Mouse (Mus musculus): ENCODE results near the gene Psma3. TPM values are rescaled to one million over a fixed set of nuclear protein-coding genes. Genes with fewer than 3 reads are reported as not detected.
"Not testable (repeated sequence)": the region's sequence is repeated elsewhere in the genome, so short reads cannot be mapped to it uniquely, and the experiment has no call there.

The Psma3 gene
- polyA plus RNA-seq, 1 experiment from 2014 or later, result 634 TPM

- ATAC-seq (ENCODE audit: low FRiP score, low read depth), result no peak
- H3K36me3 ChIP-seq, result peaks cover 72% of the 10 kb centered on the region
- WGBS, result 89% methylated on average over 7 of the region's 7 CpGs
Measured at GRCm38 (mm10) chr12:71006901-71007300, 32.5 kb downstream of the Psma3 start.

GRCm38 (mm10) chr12:71009769-71010168 is 35.3 kb downstream of the Psma3 start:
- WGBS, result 53% methylated on average over 4 of the region's 4 CpGs
- ATAC-seq (ENCODE audit: low FRiP score, low read depth), result no peak

More at GRCm38 (mm10) chr12:71006901-71007300, 32.5 kb downstream of the Psma3 start:
- H3K4me3 ChIP-seq, result no peak overlapping the region
- H3K4me1 ChIP-seq, result peaks cover 2% of the 10 kb centered on the region
- no peaks in the 10 kb centered on the region for H3K9me3 ChIP-seq
- no peak overlapping the region for H3K9ac ChIP-seq
- H3K27ac ChIP-seq, result no peak overlapping the region
- H3K4me2 ChIP-seq (replicated peaks), result no peak overlapping the region
- H3K27me3 ChIP-seq, result no peaks in the 10 kb centered on the region

GRCm38 (mm10) chr12:71014845-71015362 is 40.5 kb downstream of the Psma3 start:
- Histone ChIP-seq H3K36me3 (peaks cover 26% of the 10 kb centered on the region), H3K4me3 (peak overlapping the region; percentile 76), H3K9me3 (no peaks in the 10 kb centered on the region), H3K9ac (peak overlapping the region; percentile 79), H3K4me1 (peaks cover 33% of the 10 kb centered on the region), H3K4me2 (replicated peaks) (peak overlapping the region; percentile 86), H3K27ac (peak overlapping the region; percentile 94), H3K27me3 (no peaks in the 10 kb centered on the region)
- peak; percentile 66; the same call in 1 of the 2 replicates for ATAC-seq (ENCODE audit: low FRiP score, low read depth)
- under 1% methylated on average over 30 of the region's 32 CpGs for WGBS

More at GRCm38 (mm10) chr12:71009769-71010168, 35.3 kb downstream of the Psma3 start:
- Histone ChIP-seq H3K4me2 (replicated peaks) (no peak overlapping the region), H3K4me3 (no peak overlapping the region), H3K36me3 (peaks cover 67% of the 10 kb centered on the region), H3K27ac (no peak overlapping the region), H3K4me1 (peaks cover 21% of the 10 kb centered on the region), H3K9ac (no peak overlapping the region), H3K27me3 (no peaks in the 10 kb centered on the region), H3K9me3 (no peaks in the 10 kb centered on the region)

- Histone ChIP-seq H3K27ac (peak within 1 kb of the TSS; percentile 98), H3K4me1 (peaks cover 33% of the 10 kb centered on the region), H3K9me3 (no peaks in the 10 kb centered on the region), H3K4me3 (peak within 1 kb of the TSS; percentile 97), H3K9ac (peak within 1 kb of the TSS; percentile 93), H3K4me2 (replicated peaks) (peak within 1 kb of the TSS; percentile 86), H3K27me3 (no peaks in the 10 kb centered on the region), H3K36me3 (peaks cover 29% of the 10 kb centered on the region)
- under 1% methylated on average over 61 of the region's 61 CpGs for WGBS
- ATAC-seq (ENCODE audit: low FRiP score, low read depth), result peak; percentile 99
Measured at GRCm38 (mm10) chr12:71015363-71016210, 41.2 kb downstream of the Psma3 start, which contains the start of gene Arid4a. Arid4a (plus strand) TSS chr12:71015990.

- Histone ChIP-seq H3K27ac (peak overlapping the region; percentile 98), H3K27me3 (no peaks in the 10 kb centered on the region), H3K4me2 (replicated peaks) (peak overlapping the region; percentile 74), H3K4me3 (peak overlapping the region; percentile 97), H3K9me3 (no peaks in the 10 kb centered on the region), H3K36me3 (peaks cover 34% of the 10 kb centered on the region), H3K9ac (peak overlapping the region; percentile 93), H3K4me1 (peaks cover 33% of the 10 kb centered on the region)
- ATAC-seq (ENCODE audit: low FRiP score, low read depth), result no peak; the same call in 1 of the 2 replicates
- WGBS, result under 1% methylated on average over 33 of the region's 33 CpGs
Measured at GRCm38 (mm10) chr12:71016211-71016502, 41.7 kb downstream of the Psma3 start.

GRCm38 (mm10) chr12:71016503-71017241 is 42.3 kb downstream of the Psma3 start:
- H3K27ac ChIP-seq, result peak overlapping the region; percentile 98
- H3K36me3 ChIP-seq, result peaks cover 38% of the 10 kb centered on the region
- no peak for ATAC-seq (ENCODE audit: low FRiP score, low read depth)
- peaks cover 33% of the 10 kb centered on the region for H3K4me1 ChIP-seq
- no peaks in the 10 kb centered on the region for H3K27me3 ChIP-seq
- H3K9me3 ChIP-seq, result no peaks in the 10 kb centered on the region
- WGBS, result under 1% methylated on average over 49 of the region's 82 CpGs
- peak overlapping the region; percentile 93 for H3K9ac ChIP-seq
- peak overlapping the region; percentile 74 for H3K4me2 ChIP-seq (replicated peaks)
- peak overlapping the region; percentile 97 for H3K4me3 ChIP-seq

- H3K27me3 ChIP-seq, result no peaks in the 10 kb centered on the region
- WGBS, result 18% methylated on average over 5 of the region's 5 CpGs
- peaks cover 36% of the 10 kb centered on the region for H3K36me3 ChIP-seq
- H3K4me3 ChIP-seq, result peak overlapping the region; percentile 97
- H3K4me2 ChIP-seq (replicated peaks), result peak overlapping the region; percentile 74
- H3K9me3 ChIP-seq, result no peaks in the 10 kb centered on the region
- H3K9ac ChIP-seq, result peak overlapping the region; percentile 93
- no peak for ATAC-seq (ENCODE audit: low FRiP score, low read depth)
- peaks cover 27% of the 10 kb centered on the region for H3K4me1 ChIP-seq
- H3K27ac ChIP-seq, result peak overlapping the region; percentile 98
Measured at GRCm38 (mm10) chr12:71017242-71017571, 42.8 kb downstream of the Psma3 start.

GRCm38 (mm10) chr12:71017827-71018226 is 43.4 kb downstream of the Psma3 start:
- H3K9me3 ChIP-seq, result no peaks in the 10 kb centered on the region
- 83% methylated on average over 10 of the region's 10 CpGs for WGBS
- no peak overlapping the region for H3K27ac ChIP-seq
- no peak for ATAC-seq (ENCODE audit: low FRiP score, low read depth)
- peak overlapping the region; percentile 74; the same call in 1 of the 2 replicates for H3K4me2 ChIP-seq (replicated peaks)
- H3K27me3 ChIP-seq, result no peaks in the 10 kb centered on the region
- H3K4me3 ChIP-seq, result peak overlapping the region; percentile 97
- peaks cover 36% of the 10 kb centered on the region for H3K36me3 ChIP-seq
- H3K4me1 ChIP-seq, result peaks cover 24% of the 10 kb centered on the region
- H3K9ac ChIP-seq, result peak overlapping the region; percentile 93; the same call in 1 of the 2 replicates

- no peak overlapping the region for H3K9ac ChIP-seq
- ATAC-seq (ENCODE audit: low FRiP score, low read depth), result no peak
- H3K4me3 ChIP-seq, result no peak overlapping the region
- no peaks in the 10 kb centered on the region for H3K27me3 ChIP-seq
- H3K36me3 ChIP-seq, result peaks cover 45% of the 10 kb centered on the region
- H3K4me1 ChIP-seq, result peaks cover 13% of the 10 kb centered on the region
- H3K9me3 ChIP-seq, result no peaks in the 10 kb centered on the region
- H3K27ac ChIP-seq, result no peak overlapping the region
- H3K4me2 ChIP-seq (replicated peaks), result no peak overlapping the region
- 89% methylated on average over 8 of the region's 8 CpGs for WGBS
Measured at GRCm38 (mm10) chr12:71019211-71019610, 44.8 kb downstream of the Psma3 start.

- no peak for ATAC-seq (ENCODE audit: low FRiP score, low read depth)
- no peaks in the 10 kb centered on the region for H3K27me3 ChIP-seq
- no peak overlapping the region for H3K4me3 ChIP-seq
- WGBS, result 97% methylated on average over 10 of the region's 10 CpGs
- H3K9ac ChIP-seq, result no peak overlapping the region
- no peaks in the 10 kb centered on the region for H3K9me3 ChIP-seq
- no peak overlapping the region for H3K27ac ChIP-seq
- H3K4me2 ChIP-seq (replicated peaks), result no peak overlapping the region
- H3K36me3 ChIP-seq, result peaks cover 83% of the 10 kb centered on the region
- peaks cover 4% of the 10 kb centered on the region; the same call in 1 of the 2 replicates for H3K4me1 ChIP-seq
Measured at GRCm38 (mm10) chr12:71024411-71024810, 50.0 kb downstream of the Psma3 start.

GRCm38 (mm10) chr12:71028265-71028664 is 53.8 kb downstream of the Psma3 start:
- H3K9me3 ChIP-seq; H3K9ac ChIP-seq; ATAC-seq (ENCODE audit: low FRiP score, low read depth); H3K4me2 ChIP-seq (replicated peaks); H3K27me3 ChIP-seq; H3K4me3 ChIP-seq; H3K27ac ChIP-seq; H3K4me1 ChIP-seq: not testable (repeated sequence)
- 94% methylated on average over 8 of the region's 8 CpGs for WGBS
- peaks cover 78% of the 10 kb centered on the region for H3K36me3 ChIP-seq

- Histone ChIP-seq H3K27ac (no peak overlapping the region), H3K4me1 (peaks cover 4% of the 10 kb centered on the region; the same call in 1 of the 2 replicates), H3K9me3 (no peaks in the 10 kb centered on the region), H3K4me3 (no peak overlapping the region), H3K4me2 (replicated peaks) (no peak overlapping the region), H3K9ac (no peak overlapping the region), H3K36me3 (peaks cover 68% of the 10 kb centered on the region), H3K27me3 (no peaks in the 10 kb centered on the region)
- WGBS, result 91% methylated on average over 8 of the region's 8 CpGs
- no peak for ATAC-seq (ENCODE audit: low FRiP score, low read depth)
Measured at GRCm38 (mm10) chr12:71030260-71030659, 55.8 kb downstream of the Psma3 start.

Data from limb, embryonic 13.5 days (tissue).